Mouse (Mus musculus) embryonic facial prominence, embryonic 10.5 days (tissue): ENCODE data around the gene Vipr2. TPM values are rescaled to one million over a fixed set of nuclear protein-coding genes. Genes with fewer than 3 reads are reported as not detected.

Experiments used
- DNase-seq: peaks from one replicate; pipeline ENCODE4 v3.0.0-alpha.2; 2017; ENCODE audit warnings: low spot score
- H3K27ac ChIP-seq: fragments of 300-500 bp; sonication (generic); replicated peaks from 2 replicates; pipeline ENCODE4 v1.5.1; 2016; ENCODE audit warnings: mild to moderate bottlenecking
- H3K27me3 ChIP-seq: fragments of 300-500 bp; sonication (generic); replicated peaks from 2 replicates; pipeline ENCODE4 v1.6.1; 2016; ENCODE audit warnings: low read depth, mild to moderate bottlenecking; ENCODE audit not compliant: poor library complexity, severe bottlenecking
- H3K36me3 ChIP-seq: fragments of 300-500 bp; sonication (generic); replicated peaks from 2 replicates; pipeline ENCODE4 v1.6.1; 2016; ENCODE audit warnings: mild to moderate bottlenecking, moderate library complexity
- H3K4me1 ChIP-seq: fragments of 300-500 bp; sonication (generic); 2 replicates; pipeline ENCODE4 v1.6.1; 2016
- H3K4me3 ChIP-seq: fragments of 300-500 bp; sonication (generic); 2 replicates; pipeline ENCODE4 v1.5.1; 2016; ENCODE audit warnings: mild to moderate bottlenecking, moderate library complexity
- H3K9me3 ChIP-seq: fragments of 300-500 bp; sonication (generic); 2 replicates; pipeline ENCODE4 v1.6.1; 2016; ENCODE audit warnings: mild to moderate bottlenecking
- WGBS: fragments of 180-500 bp; shearing (Covaris S2); methylation state at CpG from one replicate; pipeline ENCODE4 v1.1.7; 2016; 5-methylcytosine and 5-hydroxymethylcytosine counted together
- polyA plus RNA-seq: library from polyadenylated mRNA; unstranded; fragments of >200 nt; fragmentation: Nextera tagmentation; extraction: Ambion mirVana; gene quantifications from 2 replicates; pipeline ENCODE4 v1.2.1, GENCODE M21; 2016

Gene Vipr2
- polyA plus RNA-seq, 1 experiment from 2014 or later, result 2.2 TPM

DNA sequence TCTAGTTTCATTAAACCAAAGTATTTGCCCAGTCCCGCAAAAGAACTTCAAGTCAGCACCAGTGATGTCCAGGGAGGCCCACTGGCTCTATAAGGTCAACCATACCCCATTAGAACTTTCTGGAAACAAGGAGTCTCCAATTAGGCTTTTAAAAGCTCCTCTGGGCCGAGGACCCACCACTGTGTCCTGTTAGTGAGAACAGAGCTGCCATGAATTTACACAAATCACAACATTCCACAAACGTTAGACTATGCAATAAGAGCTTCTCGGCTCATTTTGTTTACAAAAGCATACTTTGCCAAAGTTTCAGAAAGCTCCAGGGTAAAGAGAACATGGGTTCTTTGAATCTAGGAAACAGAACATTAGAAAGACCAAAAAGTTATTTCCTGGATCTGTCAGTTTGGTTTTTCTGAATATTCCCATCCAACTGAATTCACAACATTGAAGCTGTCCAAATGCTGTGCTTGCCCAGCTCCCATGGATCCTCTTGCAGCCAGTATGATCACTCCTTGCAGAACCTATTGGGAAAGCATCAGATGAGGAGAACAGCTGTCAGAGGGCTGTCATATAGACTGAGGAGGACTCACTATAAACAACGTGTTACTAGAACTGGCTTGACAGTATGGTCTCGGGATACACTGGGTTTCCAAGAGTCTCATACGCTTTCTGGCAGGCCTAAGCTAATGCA lies 33.6 kb downstream of the Vipr2 start:
- Histone ChIP-seq H3K4me1 (no peaks in the 10 kb centered on the region), H3K27me3 (no peaks in the 10 kb centered on the region), H3K27ac (no peak overlapping the region), H3K36me3 (no peaks in the 10 kb centered on the region), H3K4me3 (no peak overlapping the region), H3K9me3 (peaks cover 6% of the 10 kb centered on the region; the same call in 1 of the 2 replicates)
- WGBS, result 81% methylated on average over 7 of the region's 7 CpGs
- no peak for DNase-seq

- no peak overlapping the region for H3K27ac ChIP-seq
- no peaks in the 10 kb centered on the region for H3K36me3 ChIP-seq
- DNase-seq, result no peak
- no peaks in the 10 kb centered on the region for H3K27me3 ChIP-seq
- no peak overlapping the region for H3K4me3 ChIP-seq
- H3K4me1 ChIP-seq, result no peaks in the 10 kb centered on the region
- 87% methylated on average over 2 of the region's 2 CpGs for WGBS
- no peaks in the 10 kb centered on the region for H3K9me3 ChIP-seq
These were observed 38.3 kb downstream of the Vipr2 start for GRCm38 (mm10) chr12:116115781-116116180.

DNA sequence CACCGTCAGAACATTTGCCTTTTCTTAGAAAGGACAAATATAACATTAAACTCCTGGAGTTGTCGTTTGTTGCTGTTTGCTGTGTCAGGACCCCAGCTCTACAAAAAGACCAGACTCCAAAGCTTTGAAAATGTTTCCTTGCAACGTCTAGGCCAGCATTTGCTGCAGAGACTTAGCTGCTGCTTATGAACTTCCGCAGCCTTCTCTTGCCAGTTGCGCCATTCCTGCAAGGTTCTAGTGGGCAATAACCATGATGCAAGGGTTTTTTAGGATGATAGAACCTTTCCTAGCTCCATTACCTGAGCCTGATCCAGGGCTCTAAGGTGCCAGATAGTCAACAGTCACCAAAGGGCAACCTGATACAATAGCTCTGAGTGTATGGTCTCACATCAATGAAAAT lies 38.9 kb downstream of the Vipr2 start:
- Histone ChIP-seq H3K36me3 (no peaks in the 10 kb centered on the region), H3K4me3 (no peak overlapping the region), H3K27ac (no peak overlapping the region), H3K4me1 (no peaks in the 10 kb centered on the region), H3K9me3 (no peaks in the 10 kb centered on the region), H3K27me3 (no peaks in the 10 kb centered on the region)
- no peak for DNase-seq
- WGBS, result 89% methylated on average over 5 of the region's 5 CpGs

- no peaks in the 10 kb centered on the region for H3K36me3 ChIP-seq
- H3K4me3 ChIP-seq, result no peak overlapping the region
- no peak for DNase-seq
- no peaks in the 10 kb centered on the region for H3K9me3 ChIP-seq
- no peaks in the 10 kb centered on the region for H3K4me1 ChIP-seq
- no peak overlapping the region for H3K27ac ChIP-seq
- H3K27me3 ChIP-seq, result no peaks in the 10 kb centered on the region
- WGBS, result 83% methylated on average over 5 of the region's 5 CpGs
These were observed 39.9 kb downstream of the Vipr2 start for GRCm38 (mm10) chr12:116117352-116117929.

- no peaks in the 10 kb centered on the region for H3K27me3 ChIP-seq
- no peak overlapping the region for H3K4me3 ChIP-seq
- H3K9me3 ChIP-seq, result no peaks in the 10 kb centered on the region
- no peak overlapping the region for H3K27ac ChIP-seq
- no peak for DNase-seq
- no peaks in the 10 kb centered on the region for H3K36me3 ChIP-seq
- 80% methylated on average over 3 of the region's 3 CpGs for WGBS
- no peaks in the 10 kb centered on the region for H3K4me1 ChIP-seq
These were observed 41.5 kb downstream of the Vipr2 start for GRCm38 (mm10) chr12:116119001-116119400.

- Histone ChIP-seq H3K4me1 (no peaks in the 10 kb centered on the region), H3K27ac (no peak overlapping the region), H3K27me3 (no peaks in the 10 kb centered on the region), H3K4me3 (no peak overlapping the region), H3K9me3 (no peaks in the 10 kb centered on the region), H3K36me3 (no peaks in the 10 kb centered on the region)
- DNase-seq, result no peak
- 81% methylated on average over 3 of the region's 3 CpGs for WGBS
These were observed 46.3 kb downstream of the Vipr2 start for GRCm38 (mm10) chr12:116123786-116124185.

DNA sequence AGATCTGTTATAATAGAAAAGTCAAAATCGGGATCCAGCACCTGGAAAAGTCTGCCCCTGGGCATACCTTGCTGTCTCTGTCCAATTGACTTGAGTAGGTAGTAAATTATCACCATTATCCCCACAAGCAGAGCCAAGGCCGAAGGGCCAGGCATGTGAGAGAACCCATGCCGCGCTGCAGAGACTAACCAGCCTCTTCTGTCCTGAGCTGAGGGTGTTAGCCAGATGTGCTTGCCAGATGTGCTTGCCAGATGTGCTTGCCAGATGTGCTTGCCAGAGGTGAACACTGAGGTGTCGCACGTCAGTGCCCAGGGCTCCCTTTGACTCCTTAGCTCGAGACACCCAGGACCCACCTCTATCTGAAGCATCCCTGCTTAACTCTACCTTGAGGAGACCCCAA lies 53.4 kb downstream of the Vipr2 start:
- 79% methylated on average over 7 of the region's 7 CpGs for WGBS
- no peaks in the 10 kb centered on the region for H3K36me3 ChIP-seq
- H3K4me3 ChIP-seq, result no peak overlapping the region
- no peaks in the 10 kb centered on the region for H3K4me1 ChIP-seq
- no peak for DNase-seq
- no peaks in the 10 kb centered on the region for H3K27me3 ChIP-seq
- H3K27ac ChIP-seq, result no peak overlapping the region
- H3K9me3 ChIP-seq, result no peaks in the 10 kb centered on the region

DNA sequence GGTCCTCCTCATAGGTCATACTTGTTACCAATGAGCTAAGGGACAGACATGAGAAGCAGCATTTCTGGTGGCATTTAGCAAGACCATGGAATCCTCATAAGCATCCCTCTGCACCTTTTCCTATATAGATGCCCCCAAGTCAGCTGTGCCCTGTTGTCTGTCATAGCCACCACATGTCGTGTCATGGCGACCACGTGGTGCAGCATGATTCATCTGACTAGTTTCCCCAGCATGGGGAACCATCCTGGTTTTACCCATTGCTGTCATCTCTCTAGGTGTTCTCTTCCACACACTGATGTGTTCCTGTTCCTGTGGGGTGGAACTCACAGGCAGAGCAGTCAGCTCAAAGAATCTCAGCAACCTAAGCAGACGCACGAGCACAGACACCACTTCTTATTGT lies 55.4 kb downstream of the Vipr2 start:
- no peaks in the 10 kb centered on the region for H3K36me3 ChIP-seq
- H3K27me3 ChIP-seq, result no peaks in the 10 kb centered on the region
- DNase-seq, result no peak
- no peak overlapping the region for H3K27ac ChIP-seq
- 87% methylated on average over 5 of the region's 5 CpGs for WGBS
- H3K9me3 ChIP-seq, result no peaks in the 10 kb centered on the region
- no peaks in the 10 kb centered on the region for H3K4me1 ChIP-seq
- H3K4me3 ChIP-seq, result no peak overlapping the region

- H3K27me3 ChIP-seq, result no peaks in the 10 kb centered on the region
- no peaks in the 10 kb centered on the region for H3K36me3 ChIP-seq
- no peaks in the 10 kb centered on the region for H3K9me3 ChIP-seq
- DNase-seq, result no peak
- no peak overlapping the region for H3K27ac ChIP-seq
- 92% methylated on average over 4 of the region's 4 CpGs for WGBS
- H3K4me3 ChIP-seq, result no peak overlapping the region
- H3K4me1 ChIP-seq, result no peaks in the 10 kb centered on the region
These were observed 58.4 kb downstream of the Vipr2 start for GRCm38 (mm10) chr12:116135906-116136305.

- no peak overlapping the region for H3K27ac ChIP-seq
- no peak overlapping the region for H3K4me3 ChIP-seq
- H3K36me3 ChIP-seq, result no peaks in the 10 kb centered on the region
- no peaks in the 10 kb centered on the region for H3K4me1 ChIP-seq
- H3K27me3 ChIP-seq, result no peaks in the 10 kb centered on the region
- no peaks in the 10 kb centered on the region for H3K9me3 ChIP-seq
- DNase-seq, result no peak
- 73% methylated on average over 7 of the region's 7 CpGs for WGBS
These were observed 61.0 kb downstream of the Vipr2 start for GRCm38 (mm10) chr12:116138322-116139205.

- no peak for DNase-seq
- Histone ChIP-seq H3K4me1 (peaks cover 3% of the 10 kb centered on the region; the same call in 1 of the 2 replicates), H3K36me3 (no peaks in the 10 kb centered on the region), H3K27ac (no peak overlapping the region), H3K9me3 (no peaks in the 10 kb centered on the region), H3K27me3 (no peaks in the 10 kb centered on the region), H3K4me3 (no peak overlapping the region)
- WGBS, result 85% methylated on average over 2 of the region's 2 CpGs
These were observed 63.1 kb downstream of the Vipr2 start for GRCm38 (mm10) chr12:116140605-116141004.

DNA sequence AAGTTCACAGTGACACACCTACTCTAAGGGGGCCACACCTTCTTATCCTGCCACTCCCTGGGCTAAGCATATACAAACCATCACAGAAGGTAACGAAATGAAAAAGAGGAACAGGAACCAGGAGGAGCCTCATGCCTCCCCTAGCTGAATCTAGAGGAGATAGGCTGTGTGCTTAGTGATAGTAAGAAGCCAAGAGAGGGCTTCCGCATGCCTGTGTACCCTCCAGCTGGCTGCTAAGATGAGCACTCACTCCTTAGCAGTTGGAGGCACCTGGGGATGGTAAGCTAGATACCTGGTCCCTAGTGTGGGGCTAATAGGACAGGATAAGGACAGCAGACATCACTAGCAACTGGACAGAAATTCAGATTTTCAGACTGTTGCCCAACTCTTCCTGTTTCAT lies 64.3 kb downstream of the Vipr2 start:
- Histone ChIP-seq H3K36me3 (no peaks in the 10 kb centered on the region), H3K27ac (no peak overlapping the region), H3K27me3 (no peaks in the 10 kb centered on the region), H3K4me3 (no peak overlapping the region), H3K9me3 (no peaks in the 10 kb centered on the region), H3K4me1 (peaks cover 3% of the 10 kb centered on the region; the same call in 1 of the 2 replicates)
- 87% methylated on average over 2 of the region's 2 CpGs for WGBS
- DNase-seq, result no peak
